Mouse (Mus musculus): ENCODE measurements around the gene Tmbim1. TPM values are rescaled to one million over a fixed set of nuclear protein-coding genes. Genes with fewer than 3 reads are reported as not detected.
"Not testable (repeated sequence)": the region's sequence is repeated elsewhere in the genome, so short reads cannot be mapped to it uniquely, and the experiment has no call there.

Tmbim1 gene
- polyA plus RNA-seq, 1 experiment from 2014 or later = 25.5 TPM

DNA sequence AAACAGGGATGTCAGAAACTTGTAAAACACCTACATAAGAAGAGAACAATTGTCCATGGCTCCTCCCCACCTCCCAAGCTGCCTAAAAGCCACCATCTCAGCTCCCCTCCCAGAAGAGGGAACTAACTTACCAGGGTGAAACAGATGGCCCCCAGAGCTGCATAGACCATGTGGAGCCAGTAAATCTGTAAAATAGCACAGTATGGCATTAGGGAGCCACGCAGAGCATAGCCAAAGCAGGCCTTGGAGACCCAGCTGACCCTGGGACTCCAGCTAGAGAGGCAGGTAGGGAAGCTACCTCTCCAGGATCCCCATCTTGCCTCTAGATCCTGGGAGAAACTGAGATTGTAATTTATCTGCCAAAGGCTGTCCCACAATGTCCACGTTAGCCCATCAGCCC lies 15.7 kb downstream of the Tmbim1 start:
- Histone ChIP-seq H3K4me1 (ENCODE audit: insufficient read depth) (peaks cover 11% of the 10 kb centered on the region), H3K36me3 (ENCODE audit: insufficient read depth) (peaks cover 66% of the 10 kb centered on the region), H3K9me3 (ENCODE audit: low read depth, low read length) (no peaks in the 10 kb centered on the region), H3K4me3 (ENCODE audit: low read depth, low read length) (no peak overlapping the region), H3K4me2 (no peak overlapping the region), H3K27me3 (ENCODE audit: insufficient read depth, low read length) (no peaks in the 10 kb centered on the region), H3K9ac (no peak overlapping the region), H3K27ac (ENCODE audit: low read depth) (no peak overlapping the region; the same call in 1 of the 2 replicates)
- no peak for TF ChIP-seq CTCF (IDR thresholded peaks at IDR 0.05; ENCODE audit: low read depth)
- ATAC-seq (ENCODE audit: insufficient read depth) (no peak), DNase-seq (no peak)
- 76% methylated on average over 2 of the region's 2 CpGs for WGBS

DNA sequence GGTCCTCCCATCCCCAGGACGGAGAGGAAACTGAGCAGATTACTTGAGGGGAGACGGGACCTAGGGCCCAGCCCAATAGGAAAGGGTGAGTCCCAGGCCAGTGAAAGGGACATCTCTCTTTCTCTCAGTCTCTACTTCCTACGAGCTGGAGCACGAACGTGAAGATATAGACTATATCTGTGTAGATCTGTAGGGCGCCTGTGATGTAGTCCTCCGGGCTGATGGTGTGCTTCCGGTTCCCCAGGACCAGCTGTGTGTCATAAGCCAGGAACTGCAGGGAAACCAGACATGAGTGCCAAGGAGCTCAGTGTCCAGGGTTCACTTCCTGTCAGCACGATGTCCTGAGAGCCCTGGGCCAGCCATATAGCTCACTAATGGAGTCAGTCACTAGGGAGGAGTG lies 16.2 kb downstream of the Tmbim1 start:
- H3K27ac ChIP-seq (ENCODE audit: low read depth) = no peak overlapping the region
- H3K36me3 ChIP-seq (ENCODE audit: insufficient read depth) = peaks cover 63% of the 10 kb centered on the region
- no peak overlapping the region for H3K4me3 ChIP-seq (ENCODE audit: low read depth, low read length)
- TF ChIP-seq CTCF (IDR thresholded peaks at IDR 0.05; ENCODE audit: low read depth) = no peak
- 84% methylated on average over 9 of the region's 9 CpGs for WGBS
- H3K4me2 ChIP-seq = no peak overlapping the region
- H3K4me1 ChIP-seq (ENCODE audit: insufficient read depth) = peaks cover 8% of the 10 kb centered on the region
- H3K27me3 ChIP-seq (ENCODE audit: insufficient read depth, low read length) = no peaks in the 10 kb centered on the region
- no peaks in the 10 kb centered on the region for H3K9me3 ChIP-seq (ENCODE audit: low read depth, low read length)
- DNase-seq = no peak
- no peak for ATAC-seq (ENCODE audit: insufficient read depth)
- no peak overlapping the region for H3K9ac ChIP-seq

DNA sequence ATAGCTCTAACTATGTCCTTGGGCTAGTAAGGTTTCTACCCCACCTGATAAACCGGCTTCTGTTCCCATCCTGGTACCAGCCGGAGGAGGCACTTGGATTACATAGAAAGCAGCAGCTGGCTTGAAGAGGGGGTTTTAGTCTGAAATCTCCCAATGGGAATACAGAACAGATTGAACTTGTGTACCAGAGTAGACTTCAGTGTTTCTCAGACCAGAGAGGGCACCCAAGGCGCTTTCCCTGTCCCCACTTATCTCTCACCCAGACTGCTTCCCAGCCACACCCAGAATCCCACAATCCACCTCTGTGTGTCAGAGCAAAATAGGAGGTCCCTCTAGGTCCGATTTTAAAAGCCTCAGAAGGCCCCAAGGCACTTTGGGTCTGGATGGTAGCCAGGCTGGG lies 17.1 kb downstream of the Tmbim1 start:
- Histone ChIP-seq H3K36me3 (ENCODE audit: insufficient read depth) (peaks cover 60% of the 10 kb centered on the region; the same call in 1 of the 2 replicates), H3K4me3 (ENCODE audit: low read depth, low read length) (no peak overlapping the region), H3K4me2 (no peak overlapping the region), H3K4me1 (ENCODE audit: insufficient read depth) (peaks cover 6% of the 10 kb centered on the region; the same call in 1 of the 2 replicates), H3K27me3 (ENCODE audit: insufficient read depth, low read length) (no peaks in the 10 kb centered on the region), H3K27ac (ENCODE audit: low read depth) (no peak overlapping the region), H3K9me3 (ENCODE audit: low read depth, low read length) (no peaks in the 10 kb centered on the region), H3K9ac (no peak overlapping the region)
- DNase-seq = no peak
- no peak for ATAC-seq (ENCODE audit: insufficient read depth)
- WGBS = 79% methylated on average over 4 of the region's 4 CpGs
- TF ChIP-seq CTCF (IDR thresholded peaks at IDR 0.05; ENCODE audit: low read depth) = no peak

DNA sequence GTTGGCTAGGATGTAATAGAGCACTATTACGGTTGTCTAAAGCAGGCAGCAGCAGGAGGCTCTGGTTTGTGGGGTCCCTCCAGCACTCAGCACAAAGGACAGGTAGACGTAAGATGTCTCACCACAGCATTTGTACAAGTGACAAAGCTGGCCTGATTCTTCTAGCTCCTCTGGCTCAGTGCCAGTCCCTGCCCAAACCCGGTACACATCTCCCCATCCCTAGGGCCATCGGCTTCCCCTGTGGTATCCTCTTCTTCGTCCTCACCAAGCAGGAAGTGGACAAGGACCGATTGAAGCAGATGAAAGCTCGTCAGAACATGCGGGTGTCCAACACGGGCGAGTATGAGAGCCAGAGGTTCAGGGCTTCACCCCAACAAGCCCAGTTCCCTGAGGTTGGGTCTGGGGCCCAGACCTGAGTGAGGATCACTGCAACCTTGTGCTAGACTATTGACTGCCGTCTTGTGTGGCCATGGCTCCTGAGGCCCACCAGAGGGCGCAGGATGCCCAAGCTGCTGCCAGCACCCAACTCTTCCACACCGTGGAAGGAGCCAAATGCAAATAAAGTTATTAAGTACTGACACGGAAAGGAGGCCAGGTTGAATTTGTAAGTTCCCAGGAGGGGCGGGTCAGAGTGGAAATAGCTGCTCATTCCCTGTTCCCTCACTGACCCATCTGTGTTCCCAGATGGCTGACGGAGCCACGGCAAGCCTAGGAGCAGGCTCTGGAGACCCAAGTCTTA lies 18.4 kb downstream of the Tmbim1 start:
- peaks cover 60% of the 10 kb centered on the region for H3K36me3 ChIP-seq (ENCODE audit: insufficient read depth)
- not testable (repeated sequence) for H3K9ac ChIP-seq; ATAC-seq (ENCODE audit: insufficient read depth); H3K9me3 ChIP-seq (ENCODE audit: low read depth, low read length); H3K4me2 ChIP-seq; H3K27ac ChIP-seq (ENCODE audit: low read depth); H3K4me1 ChIP-seq (ENCODE audit: insufficient read depth); H3K4me3 ChIP-seq (ENCODE audit: low read depth, low read length); DNase-seq; H3K27me3 ChIP-seq (ENCODE audit: insufficient read depth, low read length)
- WGBS = 54% methylated on average over 15 of the region's 17 CpGs
- TF ChIP-seq CTCF (IDR thresholded peaks at IDR 0.05; ENCODE audit: low read depth) = peak; percentile 55

DNA sequence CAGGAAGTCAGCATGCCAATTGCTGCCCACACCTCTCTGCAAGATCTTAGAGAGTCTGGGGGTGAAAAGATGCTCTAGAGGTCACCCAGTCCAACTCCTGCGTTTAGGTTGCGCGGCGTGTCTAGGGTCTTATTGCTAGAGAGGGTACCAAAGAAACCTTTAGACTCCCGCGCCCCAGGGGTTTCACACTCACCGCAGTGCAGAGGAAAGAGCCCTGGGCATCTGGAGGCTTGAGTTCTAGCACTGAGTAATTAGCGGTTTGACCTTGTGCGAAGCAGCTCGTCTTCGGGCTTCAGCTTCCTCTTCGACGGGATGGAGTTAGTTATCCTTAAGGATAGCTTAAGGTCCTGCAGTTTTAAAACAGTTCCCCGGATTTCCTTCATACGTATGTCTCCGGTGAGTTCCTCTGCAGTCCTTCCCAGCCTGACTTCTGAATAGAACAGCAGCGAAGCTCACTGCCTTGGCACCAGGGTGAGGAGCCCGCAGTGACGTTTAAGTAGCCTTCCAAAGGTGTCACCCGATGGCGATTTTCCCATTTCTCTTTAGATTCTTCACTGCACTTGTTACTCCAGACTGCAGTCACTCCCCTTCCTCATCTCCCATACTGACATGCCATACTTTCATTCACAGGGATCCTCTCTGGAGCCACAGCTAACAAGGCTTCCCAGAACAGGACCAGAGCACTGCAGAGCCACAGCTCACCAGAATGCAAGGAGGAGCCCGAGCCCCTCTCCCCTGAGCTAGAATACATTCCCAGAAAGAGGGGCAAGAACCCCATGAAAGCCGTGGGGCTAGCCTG lies 20.0 kb downstream of the Tmbim1 start:
- no peaks in the 10 kb centered on the region for H3K9me3 ChIP-seq (ENCODE audit: low read depth, low read length)
- DNase-seq = no peak
- no peak for ATAC-seq (ENCODE audit: insufficient read depth)
- peaks cover 6% of the 10 kb centered on the region; the same call in 1 of the 2 replicates for H3K4me1 ChIP-seq (ENCODE audit: insufficient read depth)
- H3K27ac ChIP-seq (ENCODE audit: low read depth) = no peak overlapping the region
- peak overlapping the region; percentile 68 for H3K4me2 ChIP-seq
- WGBS = 4% methylated on average over 23 of the region's 23 CpGs
- H3K4me3 ChIP-seq (ENCODE audit: low read depth, low read length) = peak overlapping the region; percentile 67
- no peaks in the 10 kb centered on the region for H3K27me3 ChIP-seq (ENCODE audit: insufficient read depth, low read length)
- H3K9ac ChIP-seq = peak overlapping the region; percentile 71
- H3K36me3 ChIP-seq (ENCODE audit: insufficient read depth) = peaks cover 61% of the 10 kb centered on the region
- TF ChIP-seq CTCF (IDR thresholded peaks at IDR 0.05; ENCODE audit: low read depth) = no peak

DNA sequence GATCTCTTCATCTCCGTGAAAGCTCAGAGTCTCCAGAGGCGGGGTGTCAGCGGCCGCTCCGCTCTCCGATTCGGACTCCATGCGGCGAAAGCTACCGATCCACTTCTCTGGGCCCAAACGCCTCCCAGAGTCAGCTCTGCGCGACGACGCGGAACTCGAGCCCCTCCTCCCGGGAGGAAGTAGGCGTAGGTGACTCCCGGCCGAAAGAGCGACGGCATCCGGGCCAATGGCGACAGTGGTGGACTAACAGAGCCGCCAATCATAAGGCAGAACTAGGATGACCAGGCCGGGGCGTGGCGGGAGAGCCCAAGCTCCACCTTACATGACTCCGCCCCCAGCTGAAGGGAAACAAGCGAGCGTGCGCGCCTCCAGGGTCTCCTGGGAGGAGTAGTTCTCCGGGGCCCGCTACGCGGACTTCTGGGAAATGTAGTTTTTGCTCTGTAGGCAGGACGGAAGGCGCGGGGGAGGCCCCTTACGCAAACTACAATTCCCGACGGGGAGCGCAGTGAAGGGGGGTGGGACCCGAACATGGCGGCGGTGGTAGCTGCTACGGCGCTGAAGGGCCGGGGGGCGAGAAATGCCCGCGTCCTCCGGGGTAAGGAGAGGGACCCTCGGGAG lies 20.8 kb downstream of the Tmbim1 start, which contains the start of the genes Aamp and Pnkd:
Aamp (minus strand) TSS at position 196 of the 618 bp plus-strand sequence.
Pnkd (plus strand) TSS at position 388 of the 618 bp plus-strand sequence.
- Histone ChIP-seq H3K27ac (ENCODE audit: low read depth) (0 out of 2 replicates have a peak within 1 kb of the TSS, but pooled peaks have one; percentile 58), H3K9me3 (ENCODE audit: low read depth, low read length) (no peaks in the 10 kb centered on the region), H3K4me1 (ENCODE audit: insufficient read depth) (peaks cover 6% of the 10 kb centered on the region; the same call in 1 of the 2 replicates), H3K9ac (peak within 1 kb of the TSS; percentile 71), H3K4me3 (ENCODE audit: low read depth, low read length) (peak within 1 kb of the TSS; percentile 67), H3K4me2 (peak within 1 kb of the TSS; percentile 75), H3K36me3 (ENCODE audit: insufficient read depth) (peaks cover 61% of the 10 kb centered on the region), H3K27me3 (ENCODE audit: insufficient read depth, low read length) (no peaks in the 10 kb centered on the region)
- peak; percentile 23; the same call in 1 of the 2 replicates for TF ChIP-seq CTCF (IDR thresholded peaks at IDR 0.05; ENCODE audit: low read depth)
- under 1% methylated on average over 56 of the region's 56 CpGs for WGBS
- DNase-seq (peak; percentile 100), ATAC-seq (ENCODE audit: insufficient read depth) (peak; percentile 98)

Measured in lung, embryonic 14.5 days (tissue).